Mouse (Mus musculus) hindbrain, embryonic 15.5 days (tissue): ENCODE measurements around the gene Nploc4. TPM values are rescaled to one million over a fixed set of nuclear protein-coding genes. Genes with fewer than 3 reads are reported as not detected.
"Not testable (repeated sequence)": the region's sequence is repeated elsewhere in the genome, so short reads cannot be mapped to it uniquely, and the experiment has no call there.

Experiments used
- ATAC-seq: fragments of 200-750 bp; cut with Nextera tagmentation; 2 replicates; pipeline ENCODE4 v1.8.0; 2017; ENCODE audit warnings: low read depth, moderate number of reproducible peaks, moderate TSS enrichment; ENCODE audit not compliant: low FRiP score
- H3K27ac ChIP-seq: fragments of 300-500 bp; sonication (generic); replicated peaks from 2 replicates; pipeline ENCODE4 v1.5.1; 2015; ENCODE audit warnings: mild to moderate bottlenecking, inconsistent platforms
- H3K27me3 ChIP-seq: fragments of 300-500 bp; sonication (generic); 2 replicates; pipeline ENCODE4 v1.6.1; 2015; ENCODE audit warnings: control low read depth, inconsistent platforms
- H3K36me3 ChIP-seq: fragments of 300-500 bp; sonication (generic); 2 replicates; pipeline ENCODE4 v1.6.1; 2015; ENCODE audit warnings: control low read depth, inconsistent platforms
- H3K4me1 ChIP-seq: fragments of 300-500 bp; sonication (generic); replicated peaks from 2 replicates; pipeline ENCODE4 v1.6.1; 2015; ENCODE audit warnings: control low read depth, inconsistent platforms
- H3K4me2 ChIP-seq: fragments of 300-500 bp; sonication (generic); 2 replicates; pipeline ENCODE4 v1.6.1; 2015; ENCODE audit warnings: moderate library complexity, mild to moderate bottlenecking, inconsistent platforms
- H3K4me3 ChIP-seq: fragments of 300-500 bp; sonication (generic); 2 replicates; pipeline ENCODE4 v1.5.1; 2015; ENCODE audit warnings: mild to moderate bottlenecking, inconsistent platforms
- H3K9ac ChIP-seq: fragments of 300-500 bp; sonication (generic); 2 replicates; pipeline ENCODE4 v1.6.1; 2015; ENCODE audit warnings: inconsistent platforms
- H3K9me3 ChIP-seq: fragments of 300-500 bp; sonication (generic); 2 replicates; pipeline ENCODE4 v1.6.1; 2016; ENCODE audit warnings: control low read depth, inconsistent platforms
- WGBS: fragments of 180-500 bp; shearing (Covaris S2); methylation state at CpG from one replicate; pipeline ENCODE4 v1.1.7; 2015; 5-methylcytosine and 5-hydroxymethylcytosine counted together
- polyA plus RNA-seq: library from polyadenylated mRNA; unstranded; fragments of >200 nt; fragmentation: Nextera tagmentation; extraction: Ambion mirVana; gene quantifications from 2 replicates; pipeline ENCODE4 v1.2.1, GENCODE M21; 2015

Nploc4 gene
- polyA plus RNA-seq, 1 experiment from 2014 or later, result 36.9 TPM

DNA sequence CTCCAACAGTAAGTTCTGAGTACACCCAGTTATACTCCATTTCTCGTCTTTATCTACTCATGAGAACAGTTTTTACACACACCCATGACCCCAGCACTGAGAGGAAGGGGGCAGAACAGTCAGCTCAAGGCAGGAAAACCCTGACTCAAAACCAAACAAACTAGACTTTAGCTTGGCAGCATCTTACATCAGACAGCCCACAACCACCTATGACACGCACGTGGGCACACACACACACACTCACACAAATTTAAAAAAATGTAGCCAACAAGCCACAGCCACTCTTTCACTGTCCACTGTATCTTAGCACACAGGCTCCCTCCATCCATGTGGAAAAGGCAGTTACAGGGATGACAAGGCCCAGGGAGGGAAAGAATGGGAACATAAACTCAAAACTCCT, 10.8 kb downstream of the Nploc4 start:
- Histone ChIP-seq H3K36me3 (peaks cover 65% of the 10 kb centered on the region), H3K27me3 (no peaks in the 10 kb centered on the region), H3K27ac (no peak overlapping the region), H3K9me3 (no peaks in the 10 kb centered on the region), H3K4me3 (no peak overlapping the region), H3K4me2 (no peak overlapping the region), H3K4me1 (no peaks in the 10 kb centered on the region), H3K9ac (no peak overlapping the region)
- 97% methylated on average over 3 of the region's 3 CpGs for WGBS
- ATAC-seq, result no peak

DNA sequence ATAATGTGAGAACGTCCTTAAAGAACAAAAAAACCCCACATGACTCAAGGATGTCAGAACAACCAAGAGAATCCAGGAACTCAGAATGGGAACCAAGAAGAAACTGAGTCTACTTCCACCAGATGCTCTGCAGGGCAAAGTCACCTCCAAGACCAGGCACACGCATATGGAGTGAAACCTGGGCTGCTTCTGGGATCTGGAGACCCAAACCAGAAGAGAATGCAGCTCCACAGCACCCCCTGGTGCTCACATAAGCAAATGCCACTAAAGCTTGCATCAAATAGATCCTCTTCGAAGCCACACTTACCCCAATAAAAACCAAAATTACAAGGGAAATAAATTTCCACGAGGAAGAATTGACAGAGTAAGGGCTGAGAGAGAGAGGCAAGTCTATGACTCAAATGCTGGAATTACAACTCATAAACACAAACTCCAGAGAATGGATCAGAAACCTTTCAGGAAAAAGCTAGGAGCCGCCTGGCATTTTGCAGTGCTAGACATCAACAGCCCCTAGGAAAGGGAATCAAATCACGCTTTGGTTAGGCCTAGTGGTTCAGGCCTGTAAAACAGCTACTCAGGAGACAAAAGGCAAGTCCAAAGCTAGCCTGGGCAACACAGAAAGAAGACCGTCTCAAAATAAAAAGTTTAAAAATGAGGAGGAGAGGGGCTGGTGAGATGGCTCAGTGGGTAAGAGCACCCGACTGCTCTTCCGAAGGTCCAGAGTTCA, 13.8 kb downstream of the Nploc4 start:
- 70% methylated on average over 9 of the region's 9 CpGs for WGBS
- ATAC-seq, result no peak
- no peak overlapping the region for H3K4me2 ChIP-seq
- no peaks in the 10 kb centered on the region for H3K27me3 ChIP-seq
- H3K4me1 ChIP-seq, result no peaks in the 10 kb centered on the region
- H3K9ac ChIP-seq, result no peak overlapping the region
- H3K36me3 ChIP-seq, result peaks cover 68% of the 10 kb centered on the region
- no peaks in the 10 kb centered on the region for H3K9me3 ChIP-seq
- no peak overlapping the region for H3K4me3 ChIP-seq
- no peak overlapping the region for H3K27ac ChIP-seq

DNA sequence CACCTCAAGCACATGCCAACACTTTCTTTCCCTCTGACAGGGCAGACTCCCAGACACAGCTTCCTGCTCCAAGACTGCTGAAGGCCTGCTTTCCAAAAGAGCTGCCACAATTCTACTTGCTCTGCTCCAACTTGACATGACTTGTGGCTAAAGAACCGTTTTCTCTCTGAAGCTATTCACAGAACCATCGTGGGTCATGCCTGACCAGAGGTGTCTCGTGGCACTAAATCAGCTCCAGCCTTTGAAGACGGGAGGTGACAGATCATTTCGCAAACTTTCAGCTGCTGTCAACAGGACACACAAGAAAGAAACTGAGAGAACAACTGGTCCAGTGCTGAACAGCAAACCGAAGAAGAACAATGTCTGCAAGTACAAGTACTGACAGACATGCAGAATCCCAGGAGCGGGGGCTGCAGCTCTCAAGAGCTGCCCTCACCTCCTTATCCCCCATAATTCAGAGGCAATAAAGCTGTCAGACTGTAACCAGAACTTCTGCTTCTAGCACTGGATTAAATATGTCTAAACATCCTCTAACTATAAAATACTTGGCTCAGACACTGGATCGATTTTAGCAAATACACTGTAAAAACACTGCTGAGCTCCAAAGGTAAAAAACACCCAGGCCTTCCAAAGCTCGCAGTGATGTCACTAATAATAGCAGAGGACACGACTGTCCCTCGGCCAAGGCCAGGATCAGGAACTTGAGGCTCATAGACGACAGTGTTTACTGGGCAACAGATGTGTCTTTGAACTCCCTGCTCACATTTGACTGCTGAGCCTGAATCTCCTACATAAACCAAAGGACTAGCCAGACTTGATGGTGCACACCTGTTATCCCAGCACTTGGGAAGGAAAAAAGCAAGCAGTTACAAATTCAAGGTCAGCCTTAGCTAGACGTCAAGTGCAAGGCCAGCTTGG, 14.6 kb downstream of the Nploc4 start:
- 91% methylated on average over 13 of the region's 13 CpGs for WGBS

DNA sequence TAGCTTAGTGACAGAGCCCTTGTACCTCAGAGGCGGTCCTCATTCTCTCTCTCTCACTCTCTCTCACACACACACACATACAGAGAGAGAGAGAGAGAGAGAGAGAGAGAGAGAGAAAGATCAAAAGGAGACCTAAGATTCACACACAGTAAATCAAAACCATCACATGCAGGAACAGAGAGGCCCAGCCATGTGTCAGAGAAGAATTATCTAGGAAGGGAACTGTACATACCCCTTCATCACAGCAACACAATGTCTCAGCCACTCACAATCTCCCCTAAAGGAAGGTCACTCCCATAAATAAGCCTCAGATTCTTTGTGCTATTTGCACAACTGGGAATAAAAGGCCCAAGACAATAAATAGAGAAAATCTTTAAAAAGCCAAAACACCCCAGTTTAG, 18.9 kb downstream of the Nploc4 start:
- H3K27me3 ChIP-seq, result no peaks in the 10 kb centered on the region
- H3K4me2 ChIP-seq, result no peak overlapping the region
- 100% methylated on average over 1 of the region's 1 CpGs for WGBS
- peaks cover 70% of the 10 kb centered on the region for H3K36me3 ChIP-seq
- no peaks in the 10 kb centered on the region for H3K9me3 ChIP-seq
- no peak for ATAC-seq
- no peaks in the 10 kb centered on the region for H3K4me1 ChIP-seq
- no peak overlapping the region for H3K9ac ChIP-seq
- H3K4me3 ChIP-seq, result no peak overlapping the region
- H3K27ac ChIP-seq, result no peak overlapping the region

More for the DNA sequence above, 14.6 kb downstream of the Nploc4 start:
- H3K4me1 ChIP-seq, result no peaks in the 10 kb centered on the region
- ATAC-seq, result no peak
- H3K4me2 ChIP-seq, result no peak overlapping the region
- H3K36me3 ChIP-seq, result peaks cover 68% of the 10 kb centered on the region
- no peak overlapping the region for H3K4me3 ChIP-seq
- no peaks in the 10 kb centered on the region for H3K9me3 ChIP-seq
- no peak overlapping the region for H3K27ac ChIP-seq
- H3K27me3 ChIP-seq, result no peaks in the 10 kb centered on the region
- no peak overlapping the region for H3K9ac ChIP-seq

GRCm38 (mm10) chr11:120417852-120418251, 19.7 kb downstream of the Nploc4 start:
- no peaks in the 10 kb centered on the region for H3K4me1 ChIP-seq
- peaks cover 71% of the 10 kb centered on the region for H3K36me3 ChIP-seq
- no peaks in the 10 kb centered on the region for H3K27me3 ChIP-seq
- H3K9me3 ChIP-seq, result no peaks in the 10 kb centered on the region
- WGBS, result 95% methylated on average over 7 of the region's 7 CpGs
- no peak overlapping the region for H3K27ac ChIP-seq
- H3K9ac ChIP-seq, result no peak overlapping the region
- no peak overlapping the region for H3K4me2 ChIP-seq
- no peak overlapping the region for H3K4me3 ChIP-seq
- no peak for ATAC-seq

DNA sequence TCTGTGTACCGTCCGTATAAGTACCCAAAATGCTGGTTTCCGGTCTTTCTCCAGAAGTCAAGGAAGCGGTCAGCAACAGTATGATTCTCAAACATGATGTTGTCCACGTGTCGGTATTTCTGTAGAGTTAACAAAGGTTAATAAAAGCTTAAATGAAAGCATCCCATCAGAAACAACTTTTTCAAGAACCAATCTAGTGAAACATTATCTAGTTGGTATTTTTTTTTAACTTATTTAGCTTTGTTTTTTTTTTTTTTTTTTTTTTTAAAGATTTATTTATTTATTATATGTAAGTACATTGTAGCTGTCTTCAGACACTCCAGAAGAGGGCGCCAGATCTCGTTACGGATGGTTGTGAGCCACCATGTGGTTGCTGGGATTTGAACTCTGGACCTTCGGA, 23.9 kb downstream of the Nploc4 start:
- not testable (repeated sequence) for H3K4me3 ChIP-seq, H3K27me3 ChIP-seq, H3K27ac ChIP-seq, H3K9ac ChIP-seq, H3K9me3 ChIP-seq, H3K4me1 ChIP-seq, ATAC-seq, H3K4me2 ChIP-seq
- H3K36me3 ChIP-seq, result peaks cover 82% of the 10 kb centered on the region
- 95% methylated on average over 7 of the region's 10 CpGs for WGBS

- ATAC-seq, result no peak
- Histone ChIP-seq H3K36me3 (peaks cover 79% of the 10 kb centered on the region), H3K27ac (no peak overlapping the region), H3K9me3 (no peaks in the 10 kb centered on the region), H3K4me3 (no peak overlapping the region), H3K27me3 (no peaks in the 10 kb centered on the region), H3K4me1 (no peaks in the 10 kb centered on the region), H3K4me2 (no peak overlapping the region), H3K9ac (no peak overlapping the region)
- 78% methylated on average over 1 of the region's 1 CpGs for WGBS
Observed at GRCm38 (mm10) chr11:120406445-120406844, 31.1 kb downstream of the Nploc4 start.

GRCm38 (mm10) chr11:120405867-120406266, 31.6 kb downstream of the Nploc4 start:
- Histone ChIP-seq H3K4me3 (no peak overlapping the region), H3K4me1 (no peaks in the 10 kb centered on the region), H3K9ac (no peak overlapping the region), H3K9me3 (no peaks in the 10 kb centered on the region), H3K36me3 (peaks cover 76% of the 10 kb centered on the region), H3K4me2 (no peak overlapping the region), H3K27ac (no peak overlapping the region), H3K27me3 (no peaks in the 10 kb centered on the region)
- WGBS, result 93% methylated on average over 3 of the region's 3 CpGs
- no peak for ATAC-seq

GRCm38 (mm10) chr11:120404814-120405213, 32.7 kb downstream of the Nploc4 start:
- H3K27ac ChIP-seq, result no peak overlapping the region
- no peaks in the 10 kb centered on the region for H3K4me1 ChIP-seq
- no peak overlapping the region for H3K9ac ChIP-seq
- no peaks in the 10 kb centered on the region for H3K27me3 ChIP-seq
- no peak for ATAC-seq
- H3K36me3 ChIP-seq, result peaks cover 76% of the 10 kb centered on the region
- H3K4me3 ChIP-seq, result no peak overlapping the region
- WGBS, result 100% methylated on average over 1 of the region's 1 CpGs
- H3K9me3 ChIP-seq, result no peaks in the 10 kb centered on the region
- H3K4me2 ChIP-seq, result no peak overlapping the region

DNA sequence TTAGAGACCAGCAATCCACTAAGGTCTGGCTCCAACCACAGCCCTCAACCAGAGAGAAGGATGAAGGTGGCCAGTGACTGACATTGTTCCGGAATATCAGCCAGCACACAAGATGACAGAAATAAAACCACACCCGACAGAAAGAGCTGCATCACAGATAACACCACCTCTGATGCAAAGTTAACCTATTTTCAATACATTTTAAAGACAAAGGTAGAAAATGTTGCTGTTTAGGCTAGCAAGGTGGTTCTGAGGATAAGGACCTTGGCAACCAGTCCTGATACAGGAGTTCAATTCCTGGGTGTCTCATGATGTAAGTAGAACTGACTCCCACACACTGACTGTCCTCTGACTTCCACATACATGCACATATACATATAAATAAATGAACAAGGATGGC, 38.2 kb downstream of the Nploc4 start:
- WGBS, result 95% methylated on average over 2 of the region's 2 CpGs
- H3K27ac ChIP-seq, result no peak overlapping the region
- no peak for ATAC-seq
- no peak overlapping the region for H3K4me2 ChIP-seq
- H3K27me3 ChIP-seq, result no peaks in the 10 kb centered on the region
- H3K4me1 ChIP-seq, result no peaks in the 10 kb centered on the region
- H3K36me3 ChIP-seq, result peaks cover 46% of the 10 kb centered on the region
- H3K4me3 ChIP-seq, result no peak overlapping the region
- no peak overlapping the region for H3K9ac ChIP-seq
- no peaks in the 10 kb centered on the region for H3K9me3 ChIP-seq

DNA sequence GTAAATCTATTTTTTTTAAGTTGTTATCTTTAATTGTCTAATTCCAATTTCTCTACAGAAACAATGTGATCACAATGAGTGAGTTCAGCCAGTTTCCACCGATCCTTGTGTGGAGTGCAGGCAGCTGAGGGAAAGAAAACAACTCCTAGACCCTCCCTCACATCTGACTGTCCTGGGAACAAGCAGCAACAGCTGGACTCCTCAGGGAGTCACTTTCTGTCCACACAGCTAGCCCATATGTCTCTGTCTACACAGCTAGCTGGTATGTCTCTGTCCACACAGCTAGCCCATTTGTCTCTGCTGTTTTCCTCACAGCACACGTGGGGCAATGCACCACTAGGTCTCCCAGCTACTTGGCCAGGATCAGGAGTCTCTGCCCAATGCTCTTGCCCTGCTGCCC, 39.9 kb downstream of the Nploc4 start:
- 81% methylated on average over 2 of the region's 2 CpGs for WGBS
- Histone ChIP-seq H3K27me3 (no peaks in the 10 kb centered on the region), H3K9me3 (no peaks in the 10 kb centered on the region), H3K36me3 (peaks cover 37% of the 10 kb centered on the region; the same call in 1 of the 2 replicates), H3K4me2 (no peak overlapping the region), H3K27ac (no peak overlapping the region), H3K4me3 (no peak overlapping the region), H3K9ac (no peak overlapping the region), H3K4me1 (no peaks in the 10 kb centered on the region)
- ATAC-seq, result no peak

- Histone ChIP-seq H3K9ac (no peak overlapping the region), H3K9me3 (no peaks in the 10 kb centered on the region), H3K4me2 (no peak overlapping the region), H3K27ac (no peak overlapping the region), H3K4me1 (no peaks in the 10 kb centered on the region), H3K27me3 (no peaks in the 10 kb centered on the region), H3K4me3 (no peak overlapping the region), H3K36me3 (peaks cover 33% of the 10 kb centered on the region; the same call in 1 of the 2 replicates)
- no peak for ATAC-seq
- 83% methylated on average over 4 of the region's 4 CpGs for WGBS
Observed at GRCm38 (mm10) chr11:120395661-120396060, 41.8 kb downstream of the Nploc4 start.
